Mouse (Mus musculus) mouse trophoblast stem cell (cell line): ENCODE data around the gene Smo.
"Not testable (repeated sequence)": the region's sequence is repeated elsewhere in the genome, so short reads cannot be mapped to it uniquely, and the experiment has no call there.

Source experiments
- in situ Hi-C, 2 experiments: fragments of 300-500 bp; cut with MseI, MboI; formaldehyde crosslinking; loops; 2 replicates in 1 of 2; 3 replicates in 1 of 2; pipeline ENCODE4 v1.15.1; 2025

Smo gene

DNA sequence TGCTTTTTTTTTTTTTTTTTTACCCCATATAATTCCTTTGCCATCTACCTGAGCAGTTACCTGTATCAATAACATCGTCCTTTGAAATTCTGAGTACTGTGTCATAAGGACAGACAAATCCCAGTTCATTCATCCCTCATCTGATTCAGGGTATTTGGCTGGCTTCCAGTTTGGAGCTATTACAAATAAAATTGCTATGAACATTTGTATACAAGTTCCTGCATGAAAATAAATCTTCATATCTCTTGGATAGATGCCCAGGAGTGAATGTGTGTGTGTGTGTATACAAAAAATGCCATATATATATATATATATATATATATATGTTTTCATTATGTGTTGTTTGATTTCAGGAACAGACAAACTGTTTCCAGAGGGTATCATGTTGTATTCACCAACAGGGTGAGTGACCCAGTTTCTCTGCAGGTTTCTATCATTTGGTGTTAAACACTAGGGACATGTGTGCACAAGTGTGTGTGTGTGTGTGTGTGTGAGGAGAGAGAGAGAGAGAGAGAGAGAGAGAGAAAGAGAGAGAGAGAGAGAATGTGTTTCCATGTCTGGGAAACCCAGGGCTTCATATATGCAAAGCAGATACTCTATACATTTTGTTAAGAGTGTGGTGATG, 8.6 kb upstream of the Smo start:
- in situ Hi-C loops = no loop called here

DNA sequence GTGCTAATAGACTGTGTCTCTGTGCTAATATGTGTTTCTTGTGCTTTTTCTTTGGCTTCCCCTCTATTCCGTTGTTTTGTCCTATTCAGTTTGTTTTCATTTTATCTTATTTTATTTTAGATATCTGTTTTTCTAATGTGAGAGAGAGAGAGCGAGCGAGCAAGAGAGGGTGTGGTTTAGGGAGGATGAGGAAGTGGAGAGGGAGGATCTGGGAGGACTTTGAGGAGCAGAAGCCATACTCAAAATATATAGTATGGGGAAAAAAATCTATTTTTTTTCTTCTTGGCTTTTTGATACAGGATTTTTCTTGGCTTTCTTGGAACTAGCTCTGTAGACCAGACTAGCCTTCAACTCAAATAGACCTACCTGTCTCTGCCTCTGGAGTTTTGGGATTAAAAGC, 7.3 kb upstream of the Smo start:
- in situ Hi-C loops = no loop called here

DNA sequence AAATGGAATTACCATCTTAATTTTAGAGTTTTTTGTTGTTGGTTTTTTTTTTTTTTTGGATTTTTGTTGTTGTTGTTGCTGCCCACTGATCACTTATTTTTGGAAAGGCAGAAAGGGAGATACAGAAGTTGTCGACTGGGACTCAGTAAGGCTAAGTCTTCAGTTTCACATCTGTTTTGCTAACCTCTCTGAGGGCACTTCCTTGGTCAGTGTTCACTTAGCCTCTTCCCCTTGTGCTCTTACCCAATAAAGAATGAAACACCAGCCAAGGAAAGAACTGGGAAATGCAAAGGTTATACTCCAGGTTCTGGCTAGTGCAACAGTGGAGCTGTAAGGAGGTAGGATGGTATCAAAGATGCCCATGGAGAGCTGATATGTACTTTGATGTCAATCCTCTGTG, 5.8 kb upstream of the Smo start:
- in situ Hi-C loops = no loop called here

DNA sequence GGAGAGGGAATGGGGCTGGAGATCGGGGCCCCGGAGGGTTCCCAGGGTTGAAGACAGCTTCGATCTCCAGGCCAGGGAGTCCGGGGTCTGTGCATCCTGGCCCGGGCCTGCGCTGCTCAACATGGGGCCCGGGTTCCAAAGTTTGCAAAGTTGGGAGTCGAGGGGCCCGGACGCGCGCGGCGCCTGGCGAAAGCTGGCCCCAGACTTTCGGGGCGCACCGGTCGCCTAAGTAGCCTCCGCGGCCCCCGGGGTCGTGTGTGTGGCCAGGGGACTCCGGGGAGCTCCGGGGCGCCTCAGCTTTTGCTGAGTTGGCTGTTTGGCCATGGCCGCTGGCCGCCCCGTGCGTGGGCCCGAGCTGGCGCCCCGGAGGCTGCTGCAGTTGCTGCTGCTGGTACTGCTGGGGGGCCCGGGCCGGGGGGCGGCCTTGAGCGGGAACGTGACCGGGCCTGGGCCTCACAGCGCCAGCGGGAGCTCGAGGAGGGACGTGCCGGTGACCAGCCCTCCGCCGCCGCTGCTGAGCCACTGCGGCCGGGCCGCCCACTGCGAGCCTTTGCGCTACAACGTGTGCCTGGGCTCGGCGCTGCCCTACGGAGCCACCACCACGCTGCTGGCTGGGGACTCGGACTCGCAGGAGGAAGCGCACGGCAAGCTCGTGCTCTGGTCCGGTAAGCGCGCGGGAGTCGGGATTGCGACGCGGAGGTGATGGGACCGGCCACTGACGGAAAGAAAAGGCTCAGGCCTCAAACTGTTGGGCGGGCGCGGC, 567 bp downstream of the Smo start:
- in situ Hi-C loops = no loop called here

DNA sequence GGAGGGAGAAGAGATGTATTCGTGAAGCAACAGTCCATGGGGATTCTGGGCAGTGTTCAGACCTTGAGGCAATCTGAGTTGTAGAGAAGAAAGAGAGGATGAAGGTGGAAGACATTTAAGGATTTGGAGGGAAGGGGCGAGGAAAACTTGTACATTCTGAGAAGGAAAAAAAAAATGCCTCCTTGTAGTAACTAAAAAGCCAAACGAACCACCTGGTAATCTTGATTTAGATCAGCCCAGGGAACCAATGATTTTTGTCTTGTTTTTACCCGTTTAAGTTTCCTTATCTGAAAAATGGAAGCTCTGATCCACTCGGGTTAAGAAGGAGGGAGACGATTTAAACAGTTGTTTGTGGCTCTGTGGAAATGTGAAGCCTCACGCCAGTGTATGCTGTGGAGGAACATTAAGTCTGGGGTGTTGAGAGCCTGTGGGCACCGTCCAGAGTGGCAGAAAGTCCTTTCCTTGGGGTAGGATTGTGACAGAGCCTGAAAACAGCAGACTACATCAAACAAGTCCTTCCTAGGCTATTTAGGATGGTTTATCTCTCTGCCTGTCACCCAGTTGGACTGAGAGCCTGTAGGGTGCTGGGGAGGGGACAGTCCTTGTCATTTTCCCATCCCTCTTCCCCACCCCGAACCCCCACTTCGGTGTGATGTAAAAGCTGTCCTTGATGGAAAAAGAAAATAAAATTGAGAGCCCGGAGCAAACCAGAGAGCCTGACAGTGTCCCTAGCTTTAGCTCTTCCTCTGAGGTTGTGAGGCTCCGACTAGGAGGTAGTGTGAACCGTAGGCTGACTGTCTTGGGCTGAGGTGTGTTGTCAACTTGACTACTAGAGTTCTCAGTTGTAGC, 1.5 kb downstream of the Smo start:
- in situ Hi-C loops = no loop called here

DNA sequence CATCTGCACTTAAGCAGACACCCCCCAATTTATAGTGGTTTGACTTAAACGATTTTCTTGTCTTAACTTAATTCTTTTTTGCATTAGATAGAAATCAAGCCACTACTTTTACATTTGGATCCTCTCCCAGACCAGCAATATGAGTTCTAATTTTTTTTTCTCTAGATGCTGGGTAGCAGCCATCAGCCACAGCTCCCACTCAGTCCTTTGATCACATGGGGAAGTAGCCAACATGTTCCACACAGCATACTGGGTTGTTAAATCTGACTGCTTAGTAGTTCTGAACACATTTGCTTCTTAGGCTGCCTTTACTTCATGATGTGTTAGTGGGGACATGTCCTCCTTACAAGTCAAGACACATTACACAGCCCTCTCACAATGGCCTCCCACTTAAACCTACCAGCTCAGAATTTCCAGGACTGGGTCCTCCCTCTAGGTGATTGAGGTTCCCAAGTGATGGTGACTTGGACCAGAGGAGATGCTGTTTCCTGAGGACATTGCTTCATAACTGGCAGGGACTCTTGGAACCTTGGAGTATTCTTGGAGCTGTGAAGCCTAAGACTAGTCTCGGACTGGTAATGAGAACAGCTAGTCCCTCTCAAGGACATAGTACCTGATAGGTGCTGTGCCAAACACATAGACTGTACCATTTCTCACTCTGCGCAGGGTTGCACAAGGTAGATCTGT, 16.3 kb downstream of the Smo start:
- in situ Hi-C loops = no loop called here

DNA sequence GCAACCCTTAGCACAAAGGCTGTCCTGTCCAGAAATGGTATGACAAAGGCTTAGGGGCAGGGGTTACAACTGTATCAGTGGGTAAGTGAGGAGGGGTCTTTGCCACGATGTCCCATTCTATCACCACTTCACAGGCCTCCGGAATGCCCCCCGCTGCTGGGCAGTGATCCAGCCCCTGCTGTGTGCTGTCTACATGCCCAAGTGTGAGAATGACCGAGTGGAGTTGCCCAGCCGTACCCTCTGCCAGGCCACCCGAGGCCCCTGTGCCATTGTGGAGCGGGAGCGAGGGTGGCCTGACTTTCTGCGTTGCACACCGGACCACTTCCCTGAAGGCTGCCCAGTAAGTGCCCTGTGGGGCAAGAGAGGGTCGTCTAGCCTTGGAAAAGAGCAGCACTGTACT, 18.0 kb downstream of the Smo start:
- in situ Hi-C loops = no loop called here

DNA sequence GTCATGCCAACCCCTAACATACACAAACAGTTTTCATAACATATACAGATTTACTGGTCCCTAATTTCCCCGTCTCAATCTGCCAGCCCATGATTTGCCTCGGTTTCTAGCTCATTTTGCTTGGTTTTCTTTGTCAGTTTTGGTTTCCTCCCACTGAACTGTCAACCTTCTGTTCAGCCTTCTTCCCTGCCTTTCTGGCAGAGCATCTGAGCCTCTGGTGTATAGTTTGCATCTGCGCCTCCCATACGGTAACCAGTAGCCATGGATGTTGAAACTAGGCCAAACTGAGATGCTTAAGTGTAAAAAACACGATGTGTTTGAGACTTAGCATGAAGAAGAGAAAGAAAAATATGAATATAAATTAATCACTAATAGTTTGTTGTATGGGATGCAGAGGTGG, 20.7 kb downstream of the Smo start:
- in situ Hi-C loops = no loop called here

DNA sequence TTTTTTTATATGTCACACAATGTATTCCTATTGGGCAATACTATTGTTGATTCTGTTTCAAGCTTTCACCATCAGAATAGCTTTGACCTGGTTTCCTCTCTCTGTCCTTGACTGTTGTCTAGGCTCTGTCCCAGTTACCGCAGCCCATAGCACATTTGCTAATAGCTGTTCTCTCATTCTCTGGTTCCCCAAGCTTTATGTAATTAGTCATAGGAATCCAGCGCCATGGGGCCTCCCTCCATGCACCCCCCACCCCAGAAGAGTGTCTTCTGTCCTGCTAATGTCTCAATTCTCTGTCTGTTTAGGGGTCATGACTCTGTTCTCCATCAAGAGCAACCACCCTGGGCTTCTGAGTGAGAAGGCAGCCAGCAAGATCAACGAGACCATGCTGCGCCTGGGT, 21.2 kb downstream of the Smo start:
- in situ Hi-C loops = no loop called here

DNA sequence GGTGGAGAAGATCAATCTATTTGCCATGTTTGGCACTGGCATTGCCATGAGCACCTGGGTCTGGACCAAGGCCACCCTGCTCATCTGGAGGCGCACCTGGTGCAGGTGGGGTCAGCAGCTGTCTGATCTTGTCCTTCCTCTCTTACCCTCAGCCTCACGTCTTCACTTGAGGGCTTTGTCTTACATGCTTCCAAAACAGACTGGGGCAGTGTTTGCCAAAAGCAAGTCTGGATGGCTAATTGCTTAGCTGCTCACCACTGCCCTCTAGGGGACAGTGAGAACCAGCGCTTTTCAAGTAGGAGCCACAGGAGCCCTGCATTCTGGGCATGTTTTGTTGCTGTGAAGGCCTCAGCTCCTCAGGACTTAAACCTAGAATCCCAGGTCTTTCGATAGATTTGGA, 23.1 kb downstream of the Smo start:
- in situ Hi-C loops = no loop called here

DNA sequence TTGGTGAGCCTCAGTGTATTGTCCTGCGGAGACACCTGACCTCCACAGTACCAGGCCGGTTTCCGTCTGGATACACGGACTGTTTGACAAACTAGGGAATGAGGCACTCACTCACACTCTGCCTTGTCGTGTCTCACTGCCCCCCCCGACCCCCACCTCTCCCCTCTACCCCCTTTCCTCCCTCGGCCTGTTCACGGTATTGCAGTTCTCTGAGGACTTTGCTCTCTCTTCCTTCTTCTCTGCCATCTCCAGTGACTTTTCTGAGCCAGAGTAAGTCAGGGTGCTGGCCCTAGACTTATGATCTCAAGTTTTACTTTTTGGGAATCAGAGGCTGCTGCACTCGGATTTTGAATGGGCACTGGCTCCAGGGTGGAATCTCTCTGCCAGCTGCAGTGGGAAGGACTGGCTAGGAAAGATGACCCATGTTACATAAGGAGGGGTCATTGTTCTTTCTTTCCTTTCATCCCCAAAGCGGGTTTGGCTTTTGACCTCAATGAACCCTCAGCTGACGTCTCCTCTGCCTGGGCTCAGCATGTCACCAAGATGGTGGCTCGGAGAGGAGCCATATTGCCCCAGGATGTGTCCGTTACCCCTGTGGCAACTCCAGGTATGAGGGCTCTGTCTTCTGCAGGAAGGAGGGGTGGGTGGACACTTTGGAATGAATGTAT, 23.8 kb downstream of the Smo start:
- in situ Hi-C loops = no loop called here

DNA sequence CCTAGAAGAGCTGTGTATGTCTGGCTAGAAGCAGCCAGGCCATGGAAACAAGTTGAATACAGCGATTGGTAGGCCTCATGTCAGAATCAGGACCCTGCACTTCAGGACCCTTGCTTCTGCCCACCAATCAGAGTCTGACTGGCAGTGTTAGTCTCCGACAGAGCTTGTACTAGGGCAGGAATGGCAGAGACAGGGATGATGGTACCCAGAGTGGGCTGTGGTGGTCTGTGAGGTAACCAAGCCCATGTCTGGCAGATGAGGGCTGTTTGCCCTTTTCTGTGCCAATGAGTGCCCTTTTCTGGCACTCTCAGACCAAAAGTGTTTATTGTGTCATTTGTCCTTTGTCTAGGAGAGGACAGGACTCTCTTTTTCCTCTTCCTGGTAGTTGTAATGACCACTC, 25.1 kb downstream of the Smo start:
- in situ Hi-C loops = not testable (repeated sequence)

DNA sequence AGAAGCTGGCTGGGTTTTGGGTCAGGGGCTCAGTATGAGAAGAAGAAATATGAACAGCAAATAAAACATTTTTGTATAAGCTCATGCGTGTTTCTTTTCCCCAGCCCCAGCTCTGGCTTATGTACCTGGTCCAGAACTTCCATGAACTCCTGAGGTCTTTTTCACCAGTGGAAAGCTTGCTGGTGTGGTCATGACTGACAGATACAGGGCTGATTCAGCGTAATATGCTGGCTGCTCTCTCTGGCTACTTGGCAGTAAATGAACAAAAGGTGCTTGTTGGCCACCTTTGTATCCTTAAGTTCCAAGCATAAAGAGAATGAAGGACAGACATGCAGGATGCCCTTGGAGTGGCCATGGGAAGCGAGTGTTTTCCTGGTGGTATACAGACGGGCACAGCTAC, 26.0 kb downstream of the Smo start:
- in situ Hi-C loops = no loop called here

DNA sequence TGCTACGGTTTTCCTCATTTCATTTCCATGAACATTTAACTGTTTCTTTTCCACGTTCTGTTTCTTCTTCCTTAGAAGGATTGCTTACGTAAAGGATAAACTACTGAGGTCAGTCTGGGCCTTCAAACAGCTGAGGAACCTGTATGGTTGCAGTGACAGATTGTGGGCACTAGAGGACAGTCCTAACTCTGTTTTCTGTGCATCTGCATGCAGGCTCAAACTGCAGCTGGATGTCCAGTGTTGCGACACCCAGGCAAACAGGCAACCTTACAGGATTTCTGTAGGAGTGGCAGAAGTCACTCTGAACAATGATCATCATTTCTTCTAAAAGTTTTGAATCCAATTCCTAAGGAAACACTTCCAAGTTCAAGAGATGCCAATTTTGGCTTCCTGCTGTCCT, 27.2 kb downstream of the Smo start:
- in situ Hi-C loops = no loop called here

DNA sequence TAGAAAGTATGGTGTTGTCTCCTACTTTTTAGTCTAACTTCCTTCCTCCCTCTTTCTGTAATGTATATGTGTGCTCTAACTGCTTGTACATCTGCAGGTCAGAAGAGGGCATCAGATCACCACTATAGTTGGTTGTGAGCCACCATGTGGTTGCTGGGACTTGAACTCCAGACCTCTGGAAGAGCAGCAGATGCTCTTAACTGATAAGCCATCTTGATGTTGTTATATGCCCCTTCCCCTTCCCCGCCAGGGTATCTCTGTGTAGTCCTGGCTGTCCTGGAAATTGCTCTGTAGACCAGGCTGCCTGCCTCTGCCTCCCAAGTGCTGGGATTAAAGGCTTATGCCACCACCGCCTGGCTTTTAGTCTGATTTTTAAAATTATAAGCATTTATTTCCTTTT, 31.6 kb downstream of the Smo start:
- in situ Hi-C loops = no loop called here

DNA sequence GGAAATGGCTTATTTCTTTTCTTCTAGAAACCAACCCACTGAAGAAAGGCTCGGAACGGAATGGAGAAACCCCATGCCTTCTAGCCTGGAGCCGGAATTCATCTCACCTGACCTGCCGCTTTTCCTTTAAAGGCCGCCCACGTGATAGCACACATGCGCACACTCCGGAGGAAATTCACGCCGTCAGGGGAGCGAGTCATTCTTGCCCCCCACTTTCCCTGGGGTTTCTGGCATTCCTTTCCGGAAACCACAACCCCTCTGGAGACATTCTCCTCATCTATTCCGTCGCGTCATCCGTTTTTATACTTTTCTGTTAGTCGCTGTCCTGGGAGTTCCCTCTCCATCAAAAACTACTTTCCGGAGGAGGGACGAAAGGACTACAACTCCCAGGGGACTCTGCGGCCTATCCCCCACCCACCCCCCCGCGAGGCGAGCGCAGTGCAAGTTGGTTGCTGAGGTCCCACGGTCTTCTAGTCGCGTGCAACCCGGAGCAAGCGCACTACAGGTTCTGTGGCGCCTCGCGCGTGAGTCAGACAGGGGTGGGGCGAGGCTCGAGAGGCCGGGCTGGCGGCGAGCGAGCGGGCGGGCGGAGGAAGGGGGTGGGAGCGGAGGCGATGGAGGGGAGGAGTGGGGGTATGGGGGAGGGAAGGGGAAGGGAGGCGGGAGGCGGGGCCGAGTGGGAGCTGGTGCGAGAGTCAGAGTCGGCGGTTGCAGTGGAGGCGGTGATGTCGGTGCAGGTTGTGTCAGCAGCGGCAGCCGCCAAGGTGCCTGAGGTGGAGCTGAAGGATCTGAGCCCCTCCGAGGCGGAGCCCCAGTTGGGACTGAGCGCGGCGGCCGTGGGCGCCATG, 32.7 kb downstream of the Smo start, which contains the start of gene Ahcyl2:
Ahcyl2 (plus strand) TSS at position 199 of the 848 bp plus-strand sequence.
- in situ Hi-C loops = no loop called here

DNA sequence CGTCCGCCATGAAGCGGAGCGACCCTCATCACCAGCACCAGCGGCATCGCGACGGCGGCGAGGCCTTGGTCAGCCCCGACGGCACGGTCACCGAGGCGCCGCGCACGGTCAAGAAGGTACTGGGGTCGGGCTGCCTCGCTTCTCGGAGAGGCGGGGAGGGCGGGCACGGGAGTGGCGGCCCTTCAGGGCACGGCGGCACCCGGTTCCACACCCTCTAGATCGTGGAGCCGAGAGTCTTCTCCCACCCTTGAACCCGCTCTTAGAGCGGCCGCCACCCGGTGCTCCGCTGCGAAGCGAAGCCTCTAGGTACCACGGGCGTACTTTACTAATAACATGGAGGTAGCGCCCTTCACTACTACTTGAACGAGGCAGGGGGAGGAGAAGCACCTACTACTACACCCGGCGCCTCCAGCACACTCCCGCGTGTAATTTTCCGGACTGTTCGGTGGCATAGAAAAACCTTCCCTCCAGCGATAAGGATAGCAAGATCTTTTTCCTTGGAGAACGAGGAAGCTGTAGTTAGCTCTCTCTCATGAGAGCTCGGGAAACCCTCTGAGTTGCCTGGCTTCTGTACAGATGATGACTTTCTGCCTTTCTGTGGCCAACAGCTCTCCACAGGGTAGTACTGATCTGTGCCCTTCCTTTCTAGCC, 33.6 kb downstream of the Smo start:
- in situ Hi-C loops = no loop called here

DNA sequence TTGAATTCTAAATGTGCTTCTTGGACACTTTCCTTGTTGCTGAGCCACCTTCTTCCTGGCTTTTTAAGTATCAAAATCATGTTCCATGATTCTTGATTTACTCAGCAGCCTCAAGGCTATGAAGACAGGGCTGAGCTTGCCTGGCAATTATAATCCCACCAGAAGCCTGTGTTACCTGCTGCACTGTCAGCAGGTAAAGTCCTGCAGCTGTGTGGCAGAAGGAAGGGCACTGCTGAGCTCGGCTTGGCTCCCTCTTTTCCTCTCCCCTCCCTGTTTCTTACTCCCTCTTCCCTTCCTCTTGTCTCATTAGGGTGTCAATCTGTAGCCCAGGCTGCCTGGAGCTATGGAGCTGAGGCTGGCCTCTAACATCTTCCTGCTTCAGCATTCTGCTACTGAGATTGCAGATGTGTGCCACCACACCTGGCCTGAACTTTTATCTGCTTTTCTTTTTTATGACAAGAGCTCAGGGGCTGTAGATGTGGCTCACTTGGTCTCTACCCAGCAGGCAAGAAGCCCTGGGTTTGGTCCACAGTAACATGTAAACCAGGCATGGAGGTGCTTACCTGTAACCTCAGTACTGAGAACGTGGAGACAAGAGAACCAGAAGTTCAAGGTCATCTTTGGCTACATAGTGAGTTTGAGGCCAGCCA, 35.5 kb downstream of the Smo start:
- in situ Hi-C loops = no loop called here

DNA sequence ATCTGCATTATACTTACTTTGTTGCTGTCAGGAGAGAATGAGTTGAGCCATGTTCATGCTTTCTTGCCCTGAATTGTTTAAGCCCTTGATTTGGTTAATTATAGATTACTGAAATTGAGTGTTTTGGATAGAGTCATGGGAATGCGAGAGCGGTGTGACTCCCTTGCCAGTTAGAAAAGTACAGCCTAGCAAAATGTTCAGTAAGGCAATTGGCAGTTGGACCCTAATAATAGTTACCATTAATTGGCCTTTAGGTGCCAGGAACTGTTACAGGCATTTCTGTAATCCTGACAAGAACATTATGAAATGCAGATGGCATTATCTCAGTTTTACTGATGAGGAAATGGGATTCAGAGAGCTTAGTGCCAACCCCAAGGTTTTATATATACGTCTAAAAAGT, 36.9 kb downstream of the Smo start:
- in situ Hi-C loops = no loop called here

DNA sequence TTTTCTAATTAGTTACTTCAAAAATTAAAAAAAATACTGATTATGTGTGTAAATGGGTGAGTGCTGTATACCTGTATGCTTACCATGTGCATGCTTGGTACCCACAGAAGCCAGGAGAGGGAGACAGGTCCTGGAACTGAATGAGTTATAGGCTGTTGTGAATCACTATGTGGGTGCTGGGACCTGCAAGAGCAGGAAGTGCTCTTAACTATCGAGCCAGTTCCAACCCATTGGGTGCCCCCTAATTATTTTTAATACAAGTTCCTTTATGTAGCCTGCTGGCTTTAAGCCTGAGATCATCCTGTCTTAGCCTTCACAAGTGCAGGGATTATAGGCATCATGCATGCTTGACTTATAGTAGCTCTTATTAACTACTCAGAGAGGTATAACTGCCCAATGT, 38.9 kb downstream of the Smo start:
- in situ Hi-C loops = no loop called here
